Mouse (Mus musculus) adrenal gland, adult (tissue): Measurements from ENCODE around the gene Igfbpl1.

Experiments
- DNase-seq, 2 experiments: peaks; one replicate each; pipeline ENCODE4 v3.0.0; 2022 to 2023; ENCODE audit warnings: low spot score in 1 of 2; ENCODE audit not compliant: inconsistent age in 2 of 2

Igfbpl1 gene

GRCm38 (mm10) chr4:45771619-45772018, 55.1 kb downstream of the Igfbpl1 start:
- peak; percentile 61 to 84 for DNase-seq

GRCm38 (mm10) chr4:45771173-45771572, 55.5 kb downstream of the Igfbpl1 start:
- no peak for DNase-seq

GRCm38 (mm10) chr4:45770638-45771033, 56.1 kb downstream of the Igfbpl1 start:
- no peak for DNase-seq

- peak; percentile 52 to 76 for DNase-seq
Measured at GRCm38 (mm10) chr4:45769791-45770637, 56.7 kb downstream of the Igfbpl1 start.

GRCm38 (mm10) chr4:45769141-45769540, 57.6 kb downstream of the Igfbpl1 start:
- DNase-seq = peak; percentile 65 to 80

GRCm38 (mm10) chr4:45767891-45768558, 58.7 kb downstream of the Igfbpl1 start:
- DNase-seq = peak; percentile 39 to 60

- DNase-seq = no peak
Measured at GRCm38 (mm10) chr4:45766774-45767173, 59.9 kb downstream of the Igfbpl1 start.

GRCm38 (mm10) chr4:45765565-45766201, 61.0 kb downstream of the Igfbpl1 start:
- DNase-seq = no peak

- peak in 1 of 2 experiments; percentile 41 for DNase-seq
Measured at GRCm38 (mm10) chr4:45765121-45765564, 61.6 kb downstream of the Igfbpl1 start.

- no peak for DNase-seq
Measured at GRCm38 (mm10) chr4:45764141-45764494, 62.6 kb downstream of the Igfbpl1 start.

- DNase-seq = no peak
Measured at GRCm38 (mm10) chr4:45763288-45764140, 63.2 kb downstream of the Igfbpl1 start.

GRCm38 (mm10) chr4:45762600-45762999, 64.1 kb downstream of the Igfbpl1 start:
- no peak for DNase-seq
